Mouse (Mus musculus): ENCODE results near the gene Rad23a. TPM values are rescaled to one million over a fixed set of nuclear protein-coding genes. Genes with fewer than 3 reads are reported as not detected.

The Rad23a gene
- polyA plus RNA-seq, 1 experiment from 2014 or later = 107 TPM

GRCm38 (mm10) chr8:84856864-84857441, 16.5 kb upstream of the Rad23a start, which contains the start of gene Farsa:
Farsa (plus strand) TSS chr8:84856989.
- under 1% methylated on average over 39 of the region's 39 CpGs for WGBS
- Histone ChIP-seq H3K27ac (peak within 1 kb of the TSS; percentile 86), H3K27me3 (no peaks in the 10 kb centered on the region)

GRCm38 (mm10) chr8:84856434-84856833, 16.0 kb upstream of the Rad23a start:
- no peak for ATAC-seq (replicated peaks; ENCODE audit: insufficient number of reproducible peaks, insufficient read depth, low FRiP score, low read depth)
- Histone ChIP-seq H3K27me3 (no peaks in the 10 kb centered on the region), H3K4me2 (peak overlapping the region; percentile 77; the same call in 1 of the 2 replicates), H3K27ac (no peak overlapping the region), H3K36me3 (peaks cover 18% of the 10 kb centered on the region), H3K9ac (no peak overlapping the region), H3K9me3 (replicated peaks) (no peaks in the 10 kb centered on the region), H3K4me3 (peak overlapping the region; percentile 93), H3K4me1 (replicated peaks) (peaks cover 14% of the 10 kb centered on the region)
- 86% methylated on average over 3 of the region's 3 CpGs for WGBS

More at GRCm38 (mm10) chr8:84856864-84857441, 16.5 kb upstream of the Rad23a start, which contains the start of gene Farsa:
- Histone ChIP-seq H3K9ac (peak within 1 kb of the TSS; percentile 90), H3K36me3 (peaks cover 24% of the 10 kb centered on the region), H3K4me1 (replicated peaks) (peaks cover 14% of the 10 kb centered on the region), H3K4me2 (peak within 1 kb of the TSS; percentile 77), H3K9me3 (replicated peaks) (no peaks in the 10 kb centered on the region), H3K4me3 (peak within 1 kb of the TSS; percentile 93)
- ATAC-seq (replicated peaks; ENCODE audit: insufficient number of reproducible peaks, insufficient read depth, low FRiP score, low read depth) = peak; percentile 91

DNA sequence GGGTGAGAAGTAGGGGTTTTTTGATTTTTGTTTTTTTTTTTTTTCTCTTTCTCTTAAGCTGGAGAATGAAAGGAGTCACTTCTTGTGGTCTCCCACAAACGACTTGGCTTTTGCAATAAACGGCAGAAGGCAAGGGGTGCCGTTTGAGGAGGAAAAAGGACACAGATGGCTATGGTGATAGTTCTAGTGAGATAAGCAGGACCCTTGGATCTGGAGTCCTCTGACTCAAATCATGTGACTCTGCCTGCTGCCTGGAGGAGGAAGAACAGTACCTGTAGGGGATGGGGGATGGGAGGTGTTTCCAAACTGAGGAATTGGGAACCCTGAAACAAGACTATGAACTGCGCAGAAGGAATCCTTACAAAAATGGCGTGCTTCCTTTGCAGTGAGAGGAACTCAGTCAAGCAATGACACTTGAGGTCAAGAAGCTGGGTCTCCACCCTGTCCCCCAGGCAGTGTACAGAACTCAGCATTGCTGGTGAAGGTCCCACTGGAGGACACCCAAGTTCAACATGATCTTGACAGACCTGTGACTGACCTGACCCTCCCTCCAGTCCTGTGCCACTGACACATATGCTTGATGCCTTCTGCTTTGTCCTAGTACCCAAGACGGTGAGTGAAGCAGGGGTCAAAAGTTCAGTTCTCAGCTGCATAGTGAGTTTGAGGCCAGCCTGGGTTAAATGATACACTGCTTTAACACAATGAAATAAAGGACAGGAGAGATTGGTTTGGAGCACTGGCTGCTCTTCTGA, 7.4 kb upstream of the Rad23a start:
- Histone ChIP-seq H3K27me3 (no peaks in the 10 kb centered on the region), H3K27ac (peak overlapping the region; percentile 86), H3K9me3 (replicated peaks) (no peaks in the 10 kb centered on the region), H3K4me3 (peak overlapping the region; percentile 79), H3K36me3 (peaks cover 23% of the 10 kb centered on the region), H3K4me2 (peak overlapping the region; percentile 74), H3K9ac (peak overlapping the region; percentile 66), H3K4me1 (replicated peaks) (peaks cover 35% of the 10 kb centered on the region)
- WGBS = 38% methylated on average over 6 of the region's 6 CpGs
- ATAC-seq (replicated peaks; ENCODE audit: insufficient number of reproducible peaks, insufficient read depth, low FRiP score, low read depth) = no peak

- Histone ChIP-seq H3K27me3 (no peaks in the 10 kb centered on the region), H3K4me2 (peak within 1 kb of the TSS; percentile 82), H3K9me3 (replicated peaks) (no peaks in the 10 kb centered on the region), H3K36me3 (peaks cover 32% of the 10 kb centered on the region), H3K4me3 (peak within 1 kb of the TSS; percentile 79), H3K9ac (peak within 1 kb of the TSS; percentile 91), H3K27ac (peak within 1 kb of the TSS; percentile 86), H3K4me1 (replicated peaks) (peaks cover 35% of the 10 kb centered on the region)
- peak; percentile 99 for ATAC-seq (replicated peaks; ENCODE audit: insufficient number of reproducible peaks, insufficient read depth, low FRiP score, low read depth)
- under 1% methylated on average over 55 of the region's 55 CpGs for WGBS
Observed at GRCm38 (mm10) chr8:84846722-84847572, 6.5 kb upstream of the Rad23a start, which contains the start of gene Calr. Calr (minus strand) TSS chr8:84846934.

- Histone ChIP-seq H3K4me2 (peak overlapping the region; percentile 82), H3K27me3 (no peaks in the 10 kb centered on the region), H3K9me3 (replicated peaks) (no peaks in the 10 kb centered on the region), H3K27ac (peak overlapping the region; percentile 86), H3K9ac (peak overlapping the region; percentile 91), H3K4me1 (replicated peaks) (peaks cover 35% of the 10 kb centered on the region), H3K4me3 (peak overlapping the region; percentile 79), H3K36me3 (peaks cover 39% of the 10 kb centered on the region)
- WGBS = under 1% methylated on average over 30 of the region's 30 CpGs
- ATAC-seq (replicated peaks; ENCODE audit: insufficient number of reproducible peaks, insufficient read depth, low FRiP score, low read depth) = peak; percentile 1; the same call in 1 of the 2 replicates
Observed at GRCm38 (mm10) chr8:84846094-84846721, 5.7 kb upstream of the Rad23a start.

- Histone ChIP-seq H3K9me3 (replicated peaks) (no peaks in the 10 kb centered on the region), H3K4me1 (replicated peaks) (peaks cover 35% of the 10 kb centered on the region), H3K27me3 (no peaks in the 10 kb centered on the region), H3K4me2 (peak overlapping the region; percentile 82), H3K36me3 (peaks cover 39% of the 10 kb centered on the region), H3K4me3 (peak overlapping the region; percentile 79), H3K9ac (peak overlapping the region; percentile 91), H3K27ac (peak overlapping the region; percentile 86)
- no peak for ATAC-seq (replicated peaks; ENCODE audit: insufficient number of reproducible peaks, insufficient read depth, low FRiP score, low read depth)
- WGBS = 11% methylated on average over 12 of the region's 12 CpGs
Observed at GRCm38 (mm10) chr8:84845355-84846093, 5.1 kb upstream of the Rad23a start.

GRCm38 (mm10) chr8:84844397-84845070, 4.1 kb upstream of the Rad23a start:
- WGBS = 69% methylated on average over 9 of the region's 9 CpGs
- Histone ChIP-seq H3K27me3 (no peaks in the 10 kb centered on the region), H3K36me3 (peaks cover 39% of the 10 kb centered on the region), H3K4me1 (replicated peaks) (peaks cover 35% of the 10 kb centered on the region), H3K4me2 (peak overlapping the region; percentile 82), H3K9ac (peak overlapping the region; percentile 91), H3K27ac (no peak overlapping the region), H3K4me3 (peak overlapping the region; percentile 79), H3K9me3 (replicated peaks) (no peaks in the 10 kb centered on the region)
- no peak for ATAC-seq (replicated peaks; ENCODE audit: insufficient number of reproducible peaks, insufficient read depth, low FRiP score, low read depth)

DNA sequence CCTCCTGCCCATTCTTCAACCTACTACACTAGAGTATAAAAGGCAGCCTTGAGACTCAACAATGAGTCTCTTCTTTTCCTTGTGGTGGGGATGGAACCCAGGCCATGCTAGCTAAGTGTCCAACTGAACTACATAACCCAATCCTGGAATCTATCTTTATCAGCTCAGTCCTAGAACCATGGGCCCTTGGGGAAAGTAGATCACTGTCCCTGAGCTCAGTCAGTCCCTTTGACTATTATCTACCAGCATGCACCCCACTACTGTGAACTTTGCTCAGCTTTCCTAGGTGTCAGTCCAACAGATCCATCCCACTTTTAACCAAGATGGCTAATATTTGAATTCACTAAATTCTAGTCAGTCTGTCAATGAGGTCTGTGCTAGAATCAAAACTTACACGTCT, 1.0 kb upstream of the Rad23a start:
- Histone ChIP-seq H3K4me3 (no peak overlapping the region), H3K9me3 (replicated peaks) (no peaks in the 10 kb centered on the region), H3K4me1 (replicated peaks) (peaks cover 28% of the 10 kb centered on the region), H3K9ac (no peak overlapping the region), H3K27ac (no peak overlapping the region), H3K36me3 (peaks cover 62% of the 10 kb centered on the region), H3K4me2 (no peak overlapping the region), H3K27me3 (no peaks in the 10 kb centered on the region)
- no peak for ATAC-seq (replicated peaks; ENCODE audit: insufficient number of reproducible peaks, insufficient read depth, low FRiP score, low read depth)
- WGBS = 78% methylated on average over 1 of the region's 1 CpGs

DNA sequence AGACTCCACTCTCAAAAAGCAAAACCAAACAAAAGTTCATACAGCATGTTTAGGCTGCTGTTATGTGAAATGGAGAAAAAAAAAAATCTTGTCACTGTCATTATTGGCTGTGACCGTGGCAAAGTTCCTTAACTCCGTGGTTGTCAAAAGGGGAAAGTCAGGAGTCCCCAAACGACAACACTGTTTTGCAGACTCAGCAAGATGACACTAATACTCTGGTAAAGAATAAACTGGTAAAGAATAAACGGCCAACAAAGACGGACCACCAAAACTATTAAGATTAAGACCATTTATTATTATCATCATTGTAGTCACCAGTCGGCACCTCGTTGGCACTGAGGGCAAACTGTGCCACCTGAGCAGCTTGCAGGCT, 604 bp downstream of the Rad23a start:
- Histone ChIP-seq H3K4me2 (peak overlapping the region; percentile 73), H3K4me1 (replicated peaks) (peaks cover 34% of the 10 kb centered on the region), H3K36me3 (peaks cover 76% of the 10 kb centered on the region), H3K4me3 (peak overlapping the region; percentile 82), H3K27ac (peak overlapping the region; percentile 92), H3K9ac (peak overlapping the region; percentile 87), H3K9me3 (replicated peaks) (no peaks in the 10 kb centered on the region), H3K27me3 (no peaks in the 10 kb centered on the region)
- WGBS = under 1% methylated on average over 7 of the region's 7 CpGs
- no peak for ATAC-seq (replicated peaks; ENCODE audit: insufficient number of reproducible peaks, insufficient read depth, low FRiP score, low read depth)

DNA sequence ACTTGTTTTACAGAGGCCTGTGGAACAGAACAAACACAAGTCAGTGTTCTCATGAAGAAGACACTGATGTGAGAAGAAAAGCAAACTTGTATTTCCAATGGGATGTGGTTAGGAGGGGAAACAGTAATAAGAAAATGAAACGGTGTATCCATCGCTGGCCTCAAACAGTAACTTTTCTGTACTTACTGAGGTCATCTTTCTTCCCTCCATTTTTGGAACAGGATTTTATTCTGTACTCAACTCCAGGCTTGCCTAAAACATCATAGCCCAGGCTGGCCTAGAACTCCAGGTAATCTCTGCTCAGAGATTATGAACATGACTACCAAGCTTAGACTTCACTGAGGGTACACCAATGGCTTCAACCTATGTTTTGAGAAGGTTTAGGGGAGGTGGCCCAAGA, 1.1 kb downstream of the Rad23a start:
- WGBS = 88% methylated on average over 2 of the region's 2 CpGs
- Histone ChIP-seq H3K4me1 (replicated peaks) (peaks cover 34% of the 10 kb centered on the region), H3K4me3 (peak overlapping the region; percentile 82), H3K27ac (no peak overlapping the region), H3K36me3 (peaks cover 76% of the 10 kb centered on the region), H3K27me3 (no peaks in the 10 kb centered on the region), H3K9ac (no peak overlapping the region; the same call in 1 of the 2 replicates), H3K4me2 (peak overlapping the region; percentile 73), H3K9me3 (replicated peaks) (no peaks in the 10 kb centered on the region)
- no peak for ATAC-seq (replicated peaks; ENCODE audit: insufficient number of reproducible peaks, insufficient read depth, low FRiP score, low read depth)

Data from heart, embryonic 15.5 days (tissue).